Mouse (Mus musculus): ENCODE measurements around the gene Pdgfra.

Pdgfra gene

GRCm38 (mm10) chr5:75198413-75198812 is 46.3 kb downstream of the Pdgfra start:
- in situ Hi-C loops (cut with MboI; ENCODE audit: low sequenced_read_pairs), result no loop called here

- in situ Hi-C loops (cut with MboI; ENCODE audit: low sequenced_read_pairs), result no loop called here
These were observed 47.7 kb downstream of the Pdgfra start for GRCm38 (mm10) chr5:75199698-75200365.

GRCm38 (mm10) chr5:75200366-75200724 is 48.3 kb downstream of the Pdgfra start:
- in situ Hi-C loops (cut with MboI; ENCODE audit: low sequenced_read_pairs), result no loop called here

- in situ Hi-C loops (cut with MboI; ENCODE audit: low sequenced_read_pairs), result no loop called here
These were observed 55.8 kb downstream of the Pdgfra start for GRCm38 (mm10) chr5:75207905-75208304.

DNA sequence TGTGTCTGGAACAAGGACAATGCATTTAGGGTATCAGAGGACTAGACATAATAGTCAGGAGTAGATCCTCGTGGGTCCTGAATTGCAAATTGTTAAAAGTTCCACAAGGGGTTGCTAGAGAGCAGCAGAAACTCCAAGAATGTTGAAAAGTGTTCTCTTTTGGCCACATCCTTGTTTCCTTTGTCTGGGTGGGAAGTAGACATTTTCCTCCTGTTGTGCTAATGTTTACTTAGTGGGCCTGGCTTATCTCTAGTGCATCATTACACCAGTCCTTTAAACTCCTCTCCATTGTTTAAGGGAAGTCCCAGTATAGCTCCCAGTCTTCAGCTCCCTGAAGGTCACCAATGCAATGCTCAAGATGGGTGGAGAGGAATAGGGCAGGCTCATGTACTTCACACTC is 57.9 kb downstream of the Pdgfra start:
- in situ Hi-C loops (cut with MboI; ENCODE audit: low sequenced_read_pairs), result no loop called here

GRCm38 (mm10) chr5:75214520-75214919 is 62.4 kb downstream of the Pdgfra start:
- in situ Hi-C loops (cut with MboI; ENCODE audit: low sequenced_read_pairs), result no loop called here

GRCm38 (mm10) chr5:75214929-75215328 is 62.8 kb downstream of the Pdgfra start:
- in situ Hi-C loops (cut with MboI; ENCODE audit: low sequenced_read_pairs), result no loop called here

GRCm38 (mm10) chr5:75215678-75216256 is 63.7 kb downstream of the Pdgfra start:
- in situ Hi-C loops (cut with MboI; ENCODE audit: low sequenced_read_pairs), result no loop called here

GRCm38 (mm10) chr5:75221610-75222009 is 69.5 kb downstream of the Pdgfra start:
- in situ Hi-C loops (cut with MboI; ENCODE audit: low sequenced_read_pairs), result no loop called here

DNA sequence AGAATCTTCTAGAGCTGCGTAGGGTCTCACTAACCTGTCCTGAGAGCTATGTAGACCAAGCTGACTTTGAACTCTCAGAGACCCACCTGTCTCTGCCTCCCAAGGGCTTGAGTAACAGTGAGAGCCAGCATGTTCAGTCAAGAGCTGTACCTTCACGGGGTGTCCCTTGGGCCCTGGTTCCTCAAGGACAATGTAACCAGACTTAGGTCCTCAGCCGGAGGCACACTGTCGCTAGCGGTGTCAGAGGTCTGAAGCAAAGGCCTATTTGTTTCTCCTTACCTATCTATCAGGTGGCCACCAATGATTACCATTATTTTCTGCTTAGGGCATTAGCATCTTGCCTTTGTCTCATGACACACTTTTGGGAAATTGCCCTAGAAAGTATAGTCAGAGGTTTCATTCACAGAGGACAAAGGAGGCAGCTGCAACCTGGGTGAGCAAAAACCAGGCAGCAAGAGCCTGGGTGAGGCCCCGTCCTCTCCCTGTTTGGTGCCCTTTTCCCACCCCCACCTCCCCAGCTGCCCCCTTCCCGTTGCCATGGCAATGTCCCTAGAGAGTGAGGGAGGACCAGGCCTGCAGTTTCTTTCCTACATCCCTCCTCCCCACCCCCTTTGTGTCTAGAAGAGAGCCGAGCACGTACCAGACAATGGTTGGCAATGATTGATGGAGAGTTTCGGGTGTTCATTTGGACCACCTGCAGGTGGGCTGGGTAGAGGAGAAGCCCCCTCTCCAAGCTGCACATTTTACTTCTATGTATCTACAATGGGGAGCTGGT is 70.6 kb downstream of the Pdgfra start:
- in situ Hi-C loops (cut with MboI; ENCODE audit: low sequenced_read_pairs), result no loop called here

DNA sequence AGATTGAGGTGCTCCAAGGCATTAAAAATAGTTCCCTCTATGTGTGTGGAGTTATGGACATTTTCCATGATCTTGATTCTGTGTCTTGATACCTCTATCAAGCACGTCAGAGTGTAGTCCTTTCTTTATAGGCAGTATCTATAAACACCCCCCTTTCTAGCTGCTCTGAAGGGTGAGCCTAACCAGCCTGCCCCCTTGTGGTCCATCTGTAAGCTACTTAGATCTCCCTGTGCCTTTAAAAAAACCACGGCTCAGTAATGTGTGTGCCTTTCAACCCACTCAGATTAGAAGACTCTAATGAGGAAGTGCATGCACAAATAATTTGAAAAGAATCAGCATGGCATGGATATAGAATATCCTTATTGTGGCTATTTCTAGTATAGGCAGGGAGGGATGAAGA is 86.3 kb downstream of the Pdgfra start:
- in situ Hi-C loops (cut with MboI; ENCODE audit: low sequenced_read_pairs), result no loop called here

DNA sequence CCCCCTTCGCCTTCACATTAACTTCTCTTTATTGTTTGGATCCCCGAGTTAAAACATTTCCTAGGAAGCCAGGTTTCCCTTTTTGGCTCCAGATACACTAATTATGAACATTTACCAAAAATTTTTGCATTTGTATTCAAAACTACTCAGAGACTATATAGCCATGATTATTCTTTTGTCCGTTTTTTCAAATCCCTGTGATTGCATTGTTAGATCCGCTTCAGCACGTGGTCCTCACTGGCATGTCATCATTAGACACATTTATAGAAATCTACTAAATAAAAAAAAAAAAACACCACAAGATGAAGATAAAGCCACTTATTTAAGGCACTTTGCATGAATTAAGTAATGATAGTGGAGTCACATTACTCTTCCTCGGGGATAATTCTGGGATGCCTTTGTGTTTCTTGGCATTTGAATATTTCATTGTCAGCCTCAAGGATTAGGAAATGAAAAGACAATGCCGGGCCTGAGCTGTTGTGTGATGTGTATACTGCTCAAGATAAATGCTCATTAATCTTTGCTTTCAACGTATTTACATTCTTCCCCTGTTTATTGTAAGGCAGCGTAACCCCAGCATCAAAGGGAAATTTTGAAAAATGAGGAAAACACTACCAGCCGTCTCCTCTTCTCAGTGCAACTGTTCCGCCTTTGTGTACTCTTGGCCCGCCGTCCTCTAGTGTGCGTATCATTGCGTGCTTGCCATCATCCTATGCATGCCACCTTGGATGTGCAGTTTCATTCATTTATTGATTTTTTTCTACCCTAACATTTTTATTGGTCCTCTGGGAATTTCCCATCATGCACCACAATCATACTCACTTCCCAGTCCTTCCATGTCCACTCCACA is 87.1 kb downstream of the Pdgfra start:
- in situ Hi-C loops (cut with MboI; ENCODE audit: low sequenced_read_pairs), result no loop called here

DNA sequence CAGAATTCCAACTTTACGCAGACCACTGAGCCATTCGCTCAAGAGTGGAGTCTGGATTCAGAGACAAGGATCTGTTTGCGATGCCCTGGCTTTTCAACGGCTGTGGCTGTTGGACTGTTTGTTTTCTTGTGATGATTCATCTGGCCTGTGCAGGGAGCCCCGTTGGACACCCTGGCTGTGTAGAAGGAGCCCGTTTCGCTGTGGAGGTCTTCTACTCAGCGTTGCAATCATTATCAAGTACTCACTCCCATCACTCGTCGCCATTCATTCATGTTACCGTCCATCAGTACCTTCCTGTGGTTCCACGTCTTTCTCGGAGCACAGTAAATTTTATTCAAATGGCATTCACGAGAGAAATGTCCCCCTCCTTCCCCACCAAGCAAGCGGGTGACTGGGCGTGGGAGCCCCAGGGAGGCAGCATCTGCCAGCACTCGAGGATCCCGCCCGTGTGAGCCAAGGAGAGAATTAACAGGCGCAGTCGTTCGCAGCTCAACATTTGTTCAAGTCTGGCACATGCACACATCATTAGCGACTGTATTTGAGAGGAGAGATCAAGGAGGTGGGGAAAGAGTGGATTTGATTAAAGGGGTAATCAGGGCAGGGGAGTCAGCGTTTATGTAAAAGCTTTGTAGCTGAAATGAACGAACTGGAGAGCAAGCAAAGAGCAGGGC is 95.1 kb downstream of the Pdgfra start:
- in situ Hi-C loops (cut with MboI; ENCODE audit: low sequenced_read_pairs), result no loop called here
